19 mouse cellular contexts compared by ENCODE assay signal in genomic region chr3:145195240-145195923, GRCm38 (mm10).
DNase-seq lines count a peak whose midpoint lies in the region; ATAC-seq and TF ChIP-seq lines count a peak whose summit lies in the region.
"Had no signal": no experiment of that assay in that cellular context is flagged by ENCODE, and none has a peak within 500 bp of the region (broad histone marks: within the 10 kb centered on the region; RNA-seq: fewer than 3 reads in every experiment).

No protein-coding gene starts in this region.

- no peak overlapping the region for H3K4me2 ChIP-seq in liver, embryonic 11.5 days
- no peak overlapping the region for H3K4me2 ChIP-seq in intestine, postnatal 0 days (replicated peaks; ENCODE audit: low read depth)
- H3K4me2 ChIP-seq: heart, embryonic 15.5 days; limb, embryonic 12.5 days; lung, embryonic 14.5 days; midbrain, embryonic 13.5 days had no signal

- TF ChIP-seq RAD21 in MEL (IDR thresholded peaks at IDR 0.05; ENCODE audit: low read depth, low read length), result no peak

- no peak for TF ChIP-seq POLR2A in liver, adult 2 months (IDR thresholded peaks at IDR 0.05; ENCODE audit: extremely low read depth, insufficient read depth, low read length)
- no peak for TF ChIP-seq POLR2A in MEL (IDR thresholded peaks at IDR 0.05; ENCODE audit: control insufficient read depth in 1 of 2, insufficient read depth in 1 of 2, low read depth in 1 of 2, low read length in 2 of 2, poor library complexity in 1 of 2)

- H3K9me3 ChIP-seq in liver, embryonic 11.5 days (ENCODE audit: control insufficient read depth, low read length), result no peaks in the 10 kb centered on the region
- H3K9me3 ChIP-seq in MEL (replicated peaks; ENCODE audit: insufficient read depth, low read length), result no peaks in the 10 kb centered on the region
- no peaks in the 10 kb centered on the region for H3K9me3 ChIP-seq in intestine, postnatal 0 days (ENCODE audit: control insufficient read depth)
- H3K9me3 ChIP-seq in forebrain, embryonic 10.5 days, result no peaks in the 10 kb centered on the region
- H3K9me3 ChIP-seq: heart, embryonic 15.5 days; limb, embryonic 12.5 days; midbrain, embryonic 13.5 days had no signal

- H3K36me3 ChIP-seq in liver, adult 2 months (ENCODE audit: control insufficient read depth, insufficient read depth, low read length), result no peaks in the 10 kb centered on the region
- H3K36me3 ChIP-seq in liver, embryonic 11.5 days (ENCODE audit: control insufficient read depth, insufficient read depth, low read length), result no peaks in the 10 kb centered on the region
- H3K36me3 ChIP-seq in MEL (ENCODE audit: control insufficient read depth in 1 of 2, insufficient read depth in 2 of 2, low read length in 2 of 2), result no peaks in the 10 kb centered on the region
- H3K36me3 ChIP-seq in intestine, postnatal 0 days (ENCODE audit: control insufficient read depth, insufficient read depth), result no peaks in the 10 kb centered on the region
- H3K36me3 ChIP-seq in forebrain, embryonic 10.5 days (replicated peaks), result no peaks in the 10 kb centered on the region
- H3K36me3 ChIP-seq: heart, embryonic 15.5 days; limb, embryonic 12.5 days; midbrain, embryonic 13.5 days had no signal

- no peaks in the 10 kb centered on the region for H3K4me1 ChIP-seq in liver, adult 2 months (ENCODE audit: control insufficient read depth, insufficient read depth, low read length)
- no peaks in the 10 kb centered on the region for H3K4me1 ChIP-seq in liver, embryonic 11.5 days (replicated peaks; ENCODE audit: control insufficient read depth, insufficient read depth, low read length)
- H3K4me1 ChIP-seq in MEL (ENCODE audit: control insufficient read depth in 1 of 2, insufficient read depth in 2 of 2, low read length in 2 of 2), result peaks cover 0 to 4% of the 10 kb centered on the region in 2 experiments; a peak in 1 of 4 replicates
- H3K4me1 ChIP-seq in intestine, postnatal 0 days (replicated peaks; ENCODE audit: control insufficient read depth, insufficient read depth, low read length), result no peaks in the 10 kb centered on the region
- H3K4me1 ChIP-seq in forebrain, embryonic 10.5 days, result no peaks in the 10 kb centered on the region
- H3K4me1 ChIP-seq: heart, embryonic 15.5 days; limb, embryonic 12.5 days; midbrain, embryonic 13.5 days had no signal

- no peak for TF ChIP-seq EP300 in MEL (IDR thresholded peaks at IDR 0.05; ENCODE audit: low read depth in 1 of 2, low read length in 2 of 2)

- no peak for ATAC-seq in liver, embryonic 11.5 days (replicated peaks; ENCODE audit: low FRiP score)
- ATAC-seq in intestine, postnatal 0 days, result 0 out of 2 replicates have a peak, but pooled peaks have one; percentile 33
- ATAC-seq: activated CD4-positive, CD25-positive, alpha-beta regulatory T cell, adult 4 months; inflammation-experienced regulatory T-cells, adult 6 months; midbrain, embryonic 13.5 days had no signal

- WGBS in liver, adult 2 months, result 42% methylated on average over 8 of the region's 8 CpGs
- WGBS in liver, embryonic 11.5 days, result 55% methylated on average over 8 of the region's 8 CpGs
- WGBS in intestine, postnatal 0 days, result 54% methylated on average over 8 of the region's 8 CpGs
- WGBS in forebrain, embryonic 10.5 days, result 88% methylated on average over 8 of the region's 8 CpGs

- DNase-seq in liver, adult 2 months (ENCODE audit: extremely low read depth, low read depth, low spot score), result peak; percentile 20
- no peak for DNase-seq in liver, embryonic 11.5 days (ENCODE audit: low spot score)
- DNase-seq in MEL (ENCODE audit: low read depth, low spot score), result peak; percentile 8
- no peak for DNase-seq in forebrain, embryonic 10.5 days (ENCODE audit: extremely low spot score, low spot score)
- no peak for DNase-seq in frontal cortex, postnatal 36 days (ENCODE audit: low spot score in 2 of 2)
- no peak for DNase-seq in cerebellum, postnatal 25 days
- DNase-seq: cerebellum, adult 18-20 months; gastrocnemius, postnatal 10 days; heart, adult 18-20 months; kidney, postnatal 10 days; lung, embryonic 14.5 days had no signal

- H3K4me3 ChIP-seq in liver, adult 2 months (ENCODE audit: insufficient read depth, low read depth, low read length), result no peak overlapping the region
- H3K4me3 ChIP-seq in liver, embryonic 11.5 days (ENCODE audit: low read depth, low read length), result no peak overlapping the region
- no peak overlapping the region for H3K4me3 ChIP-seq in MEL (ENCODE audit: control insufficient read depth in 1 of 2, insufficient read depth in 1 of 2, low read depth in 2 of 2, low read length in 2 of 2)
- H3K4me3 ChIP-seq in intestine, postnatal 0 days (ENCODE audit: low read depth, low read length), result no peak overlapping the region
- no peak overlapping the region for H3K4me3 ChIP-seq in forebrain, embryonic 10.5 days
- H3K4me3 ChIP-seq: heart, embryonic 15.5 days; layer of hippocampus, adult 2 months; limb, embryonic 12.5 days; midbrain, embryonic 13.5 days had no signal

- H3K9ac ChIP-seq in liver, adult 2 months (ENCODE audit: low read depth, low read length), result no peak overlapping the region
- H3K9ac ChIP-seq in liver, embryonic 11.5 days (ENCODE audit: low read depth, low read length), result no peak overlapping the region
- no peak overlapping the region for H3K9ac ChIP-seq in MEL (ENCODE audit: control insufficient read depth, low read depth, low read length, poor library complexity, severe bottlenecking)
- no peak overlapping the region for H3K9ac ChIP-seq in intestine, postnatal 0 days (ENCODE audit: low read depth, low read length)
- H3K9ac ChIP-seq: heart, embryonic 15.5 days; limb, embryonic 12.5 days; lung, embryonic 14.5 days; midbrain, embryonic 13.5 days had no signal

- no peak for TF ChIP-seq CTCF in liver, adult 2 months (IDR thresholded peaks at IDR 0.05; ENCODE audit: low read depth, low read length)
- no peak; a peak in 1 of 6 replicates for TF ChIP-seq CTCF in MEL (IDR thresholded peaks at IDR 0.05 in 2 of 3, conservative IDR thresholded peaks at IDR 0.05 in 1 of 3; ENCODE audit: control insufficient read depth in 1 of 3, insufficient read depth in 1 of 3, low read depth in 2 of 3, low read length in 3 of 3, poor library complexity in 1 of 3, severe bottlenecking in 1 of 3)
- TF ChIP-seq CTCF in intestine, postnatal 0 days (IDR thresholded peaks at IDR 0.05; ENCODE audit: low read depth), result peak; percentile 28; the same call in 1 of the 2 replicates

- H3K79me2 ChIP-seq in liver, adult 2 months (ENCODE audit: control insufficient read depth, insufficient read depth, low read length), result no peaks in the 10 kb centered on the region
- no peaks in the 10 kb centered on the region for H3K79me2 ChIP-seq in MEL (ENCODE audit: control insufficient read depth, insufficient read depth, low read length, poor library complexity)

- 0 out of 2 replicates have a peak, but pooled peaks cover 2% of the 10 kb centered on the region for H3K27me3 ChIP-seq in liver, adult 2 months (ENCODE audit: control insufficient read depth, insufficient read depth, low read length)
- no peaks in the 10 kb centered on the region for H3K27me3 ChIP-seq in liver, embryonic 11.5 days (replicated peaks; ENCODE audit: control insufficient read depth, insufficient read depth, low read length)
- H3K27me3 ChIP-seq in MEL (ENCODE audit: control insufficient read depth in 1 of 2, insufficient read depth in 2 of 2, low read length in 2 of 2), result no peaks in the 10 kb centered on the region; a peak in 2 of 4 replicates
- no peaks in the 10 kb centered on the region for H3K27me3 ChIP-seq in intestine, postnatal 0 days (replicated peaks; ENCODE audit: control insufficient read depth, insufficient read depth, low read length)
- no peaks in the 10 kb centered on the region for H3K27me3 ChIP-seq in forebrain, embryonic 10.5 days (ENCODE audit: poor library complexity, severe bottlenecking)
- H3K27me3 ChIP-seq: heart, embryonic 15.5 days; limb, embryonic 12.5 days; midbrain, embryonic 13.5 days had no signal

- no peak overlapping the region for H3K27ac ChIP-seq in liver, adult 2 months (replicated peaks; ENCODE audit: insufficient read depth, low read depth, low read length)
- no peak overlapping the region for H3K27ac ChIP-seq in liver, embryonic 11.5 days (ENCODE audit: low read depth, low read length)
- H3K27ac ChIP-seq in MEL (ENCODE audit: control insufficient read depth, low read depth, low read length), result no peak overlapping the region
- no peak overlapping the region for H3K27ac ChIP-seq in intestine, postnatal 0 days (ENCODE audit: low read depth, low read length)
- H3K27ac ChIP-seq in forebrain, embryonic 10.5 days, result no peak overlapping the region
- H3K27ac ChIP-seq: heart, embryonic 15.5 days; layer of hippocampus, adult 2 months; limb, embryonic 12.5 days; macrophage; midbrain, embryonic 13.5 days had no signal

TF ChIP-seq in MEL, 35 proteins besides CTCF, POLR2A, EP300 and RAD21:
- TF ChIP-seq NRF1 (IDR thresholded peaks at IDR 0.05; ENCODE audit: insufficient read depth, low read depth, low read length, poor library complexity, severe bottlenecking) (no peak), SIN3A (IDR thresholded peaks at IDR 0.05; ENCODE audit: low read length) (no peak), ELF1 (IDR thresholded peaks at IDR 0.05; ENCODE audit: low read depth, low read length) (no peak), NELFE (IDR thresholded peaks at IDR 0.05; ENCODE audit: low read depth, low read length) (no peak), UBTF (IDR thresholded peaks at IDR 0.05; ENCODE audit: borderline replicate concordance, insufficient read depth, low read depth, low read length) (no peak), TCF12 (IDR thresholded peaks at IDR 0.05; ENCODE audit: low read depth, low read length) (no peak), CHD1 (IDR thresholded peaks at IDR 0.05; ENCODE audit: low read depth, low read length) (no peak), KAT2A (conservative IDR thresholded peaks at IDR 0.05; ENCODE audit: low read depth, low read length) (no peak), ZKSCAN1 (IDR thresholded peaks at IDR 0.05; ENCODE audit: low read depth, low read length) (no peak), CHD2 (IDR thresholded peaks at IDR 0.05; ENCODE audit: low read length) (no peak), TBP (IDR thresholded peaks at IDR 0.05; ENCODE audit: low read depth, low read length) (no peak), POLR2AphosphoS5 (IDR thresholded peaks at IDR 0.05; ENCODE audit: borderline replicate concordance, low read depth, low read length) (no peak)
TF ChIP-seq in MEL: peak in this region for 0.

Comparison
In these comparisons a context has a peak if more than half of its experiments do, and no peak if none do; other contexts are left out.
1. DNase-seq: peak in liver, adult 2 months (single experiment) and MEL (single experiment); none in liver, embryonic 11.5 days (single experiment), forebrain, embryonic 10.5 days (single experiment), frontal cortex, postnatal 36 days (0 of 2) and cerebellum, postnatal 25 days (0 of 2).